Mouse (Mus musculus): ENCODE results near the gene Ambra1. TPM values are rescaled to one million over a fixed set of nuclear protein-coding genes. Genes with fewer than 3 reads are reported as not detected.
A peak's percentile ranks its signal among the peaks of the same experiment; 100 is the strongest.

Ambra1 gene
- total and polyA plus RNA-seq, 3 experiments = 12.7 to 15.3 (median 14.7) TPM

DNA sequence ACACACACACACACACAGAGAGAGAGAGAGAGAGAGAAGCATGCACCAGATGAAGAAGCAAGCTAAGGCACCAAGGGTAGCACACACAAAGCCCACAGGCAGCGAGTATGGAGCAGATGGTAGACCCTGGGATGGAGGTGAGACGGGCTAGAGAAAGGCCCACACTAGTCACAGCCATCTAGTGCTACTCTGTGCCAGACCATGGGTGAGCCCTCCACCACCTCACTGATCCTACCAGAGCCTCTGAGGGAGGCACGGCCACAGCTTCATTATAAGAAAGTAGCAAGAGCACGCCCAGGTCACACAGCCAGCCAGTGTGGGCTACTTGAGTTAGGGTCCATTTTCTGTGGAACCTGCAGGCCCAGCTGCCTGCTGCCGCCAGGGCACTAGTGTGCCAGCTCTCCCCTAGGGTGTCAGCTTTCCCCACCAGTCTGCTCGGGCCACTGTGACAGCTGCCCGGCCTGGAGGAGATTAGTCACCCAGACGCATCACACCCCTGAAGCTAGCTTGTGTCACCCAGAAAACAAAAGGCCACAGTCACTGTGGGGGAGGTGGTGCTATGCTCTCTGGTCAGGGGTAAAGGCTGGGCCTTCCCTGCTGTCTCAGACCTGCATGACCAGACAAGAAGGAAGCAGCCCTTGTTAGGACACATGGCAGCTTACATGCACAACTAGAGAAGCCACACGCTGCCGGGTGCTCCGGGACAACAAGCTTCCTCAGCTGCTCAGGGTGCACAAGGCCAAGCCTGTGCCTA lies 217.6 kb downstream of the Ambra1 start:
- peak overlapping the region; percentile 3 for H3K9ac ChIP-seq (ENCODE audit: low read depth, low read length)
- H3K4me3 ChIP-seq = peak overlapping the region; percentile 34; the same call in 1 of the 2 replicates
- peaks cover 8% of the 10 kb centered on the region for H3K36me3 ChIP-seq (ENCODE audit: control insufficient read depth, insufficient read depth, low read length)
- peaks cover 32% of the 10 kb centered on the region for H3K4me1 ChIP-seq (ENCODE audit: control insufficient read depth, insufficient read depth, low read length)
- H3K79me2 ChIP-seq (replicated peaks; ENCODE audit: control insufficient read depth, insufficient read depth, low read length) = peaks cover 15% of the 10 kb centered on the region
- no peaks in the 10 kb centered on the region for H3K27me3 ChIP-seq (ENCODE audit: control insufficient read depth, insufficient read depth, low read length)
- no peak for TF ChIP-seq POLR2A (IDR thresholded peaks at IDR 0.05; ENCODE audit: insufficient read depth, low read depth, low read length)
- 0 out of 2 replicates have a peak, but pooled peaks have one; percentile 23 for TF ChIP-seq CTCF (IDR thresholded peaks at IDR 0.05)
- TF ChIP-seq EP300 (IDR thresholded peaks at IDR 0.05; ENCODE audit: insufficient read depth, low read depth, low read length) = 0 out of 2 replicates have a peak, but pooled peaks have one; percentile 11
- peak in 1 of 2 experiments; percentile 53 for DNase-seq
- intact Hi-C loops (cut with DNase I) = no loop called here
- 26% methylated on average over 11 of the region's 11 CpGs for WGBS
- peak overlapping the region; percentile 85 for H3K27ac ChIP-seq

DNA sequence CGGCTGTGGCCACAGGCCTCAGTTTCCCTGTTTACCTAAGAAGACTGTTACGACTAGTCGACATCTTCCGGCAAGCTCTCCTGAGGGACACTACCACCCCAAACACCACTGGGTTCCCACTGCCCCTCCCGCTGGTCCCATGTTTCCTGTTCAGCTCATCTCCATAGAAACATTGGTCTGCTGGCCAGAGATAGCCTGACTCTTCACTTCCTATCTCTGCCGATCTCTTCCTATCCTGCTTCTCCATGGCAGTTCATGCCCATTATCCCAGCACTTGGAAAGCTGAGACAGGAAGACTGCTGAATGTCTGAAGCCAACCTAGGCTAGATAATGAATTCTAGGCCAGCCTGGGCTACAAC lies 218.2 kb downstream of the Ambra1 start:
- no peak for TF ChIP-seq EP300 (IDR thresholded peaks at IDR 0.05; ENCODE audit: insufficient read depth, low read depth, low read length)
- no peak for TF ChIP-seq POLR2A (IDR thresholded peaks at IDR 0.05; ENCODE audit: insufficient read depth, low read depth, low read length)
- TF ChIP-seq CTCF (IDR thresholded peaks at IDR 0.05) = no peak
- peaks cover 34% of the 10 kb centered on the region for H3K4me1 ChIP-seq (ENCODE audit: control insufficient read depth, insufficient read depth, low read length)
- intact Hi-C loops (cut with DNase I) = no loop called here
- H3K9ac ChIP-seq (ENCODE audit: low read depth, low read length) = peak overlapping the region; percentile 3
- peaks cover 8% of the 10 kb centered on the region for H3K36me3 ChIP-seq (ENCODE audit: control insufficient read depth, insufficient read depth, low read length)
- DNase-seq = peak; percentile 61 to 68
- peak overlapping the region; percentile 34; the same call in 1 of the 2 replicates for H3K4me3 ChIP-seq
- WGBS = 26% methylated on average over 6 of the region's 6 CpGs
- peak overlapping the region; percentile 85 for H3K27ac ChIP-seq
- H3K27me3 ChIP-seq (ENCODE audit: control insufficient read depth, insufficient read depth, low read length) = no peaks in the 10 kb centered on the region
- peaks cover 15% of the 10 kb centered on the region for H3K79me2 ChIP-seq (replicated peaks; ENCODE audit: control insufficient read depth, insufficient read depth, low read length)

DNA sequence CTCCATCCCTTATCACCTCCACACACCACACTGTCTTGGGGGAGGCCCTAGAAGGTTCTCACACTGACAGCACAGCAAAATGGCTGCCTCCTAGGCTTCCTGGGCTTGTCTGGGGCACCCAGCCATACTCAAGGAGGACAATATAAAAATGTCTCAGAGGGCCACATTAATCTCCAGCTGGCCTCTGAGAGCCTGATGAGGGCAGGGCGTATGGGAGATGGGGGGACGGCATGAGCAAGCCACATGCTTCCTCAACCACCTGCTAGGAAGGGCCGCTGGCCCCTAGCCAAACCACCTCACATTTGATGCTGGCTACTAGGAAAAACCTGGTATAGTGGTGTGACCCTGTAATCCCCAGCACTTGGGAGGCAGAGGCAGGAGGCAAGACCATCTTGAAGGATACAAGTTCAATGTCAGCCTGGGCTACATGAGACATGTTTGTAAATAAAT lies 218.9 kb downstream of the Ambra1 start:
- intact Hi-C loops (cut with DNase I) = no loop called here
- peaks cover 37% of the 10 kb centered on the region for H3K4me1 ChIP-seq (ENCODE audit: control insufficient read depth, insufficient read depth, low read length)
- H3K9ac ChIP-seq (ENCODE audit: low read depth, low read length) = no peak overlapping the region

DNA sequence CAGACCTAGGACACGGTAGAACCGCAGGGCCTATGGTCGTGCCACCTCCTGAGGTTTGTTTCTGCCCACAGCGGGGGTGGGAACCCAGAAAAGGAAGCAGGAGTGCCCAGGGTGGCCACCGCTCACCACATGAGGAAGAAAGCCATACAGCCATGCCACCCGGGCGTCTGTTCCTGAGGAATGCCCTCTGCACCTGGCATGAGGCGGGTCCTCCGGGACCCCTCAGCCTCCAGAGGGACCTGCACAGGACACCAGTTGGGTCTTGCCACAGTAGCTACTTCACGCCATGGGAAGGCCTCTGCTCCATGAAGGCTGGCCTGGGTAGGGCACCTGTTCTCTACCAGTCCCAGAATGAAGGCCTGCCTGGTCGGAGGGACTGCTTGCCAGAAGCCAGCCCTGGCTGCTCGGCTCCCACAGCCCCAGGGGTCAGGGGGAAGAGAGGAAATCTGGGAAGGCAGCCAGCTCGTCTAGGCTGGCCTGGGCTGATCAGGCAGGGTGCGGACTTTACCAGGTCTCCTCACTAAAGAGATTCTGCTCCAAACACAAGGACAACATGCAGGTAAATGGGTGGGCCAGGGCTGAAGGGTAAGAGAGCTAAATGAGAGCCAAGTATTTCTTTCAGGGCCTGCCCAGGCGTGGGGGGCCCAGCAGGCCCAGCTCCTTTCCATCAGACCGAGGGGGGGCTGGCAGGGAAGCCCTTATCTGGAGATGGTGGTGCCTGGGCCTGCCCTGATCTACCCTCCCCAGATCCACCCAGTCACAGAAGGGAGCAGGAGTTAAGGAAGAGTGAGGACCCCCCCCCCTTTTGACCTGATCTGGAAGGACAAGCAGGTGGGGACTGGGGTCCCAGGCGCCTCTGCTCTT lies 219.7 kb downstream of the Ambra1 start:
- Histone ChIP-seq H3K27ac (peak overlapping the region; percentile 85), H3K27me3 (ENCODE audit: control insufficient read depth, insufficient read depth, low read length) (no peaks in the 10 kb centered on the region), H3K36me3 (ENCODE audit: control insufficient read depth, insufficient read depth, low read length) (peaks cover 12% of the 10 kb centered on the region), H3K9ac (ENCODE audit: low read depth, low read length) (peak overlapping the region; percentile 79), H3K79me2 (replicated peaks; ENCODE audit: control insufficient read depth, insufficient read depth, low read length) (peaks cover 13% of the 10 kb centered on the region), H3K4me1 (ENCODE audit: control insufficient read depth, insufficient read depth, low read length) (peaks cover 39% of the 10 kb centered on the region), H3K4me3 (peak overlapping the region; percentile 50)
- peak; percentile 66 to 76 for DNase-seq
- intact Hi-C loops (cut with DNase I) = no loop called here
- no peak for TF ChIP-seq POLR2A (IDR thresholded peaks at IDR 0.05; ENCODE audit: insufficient read depth, low read depth, low read length)
- TF ChIP-seq EP300 (IDR thresholded peaks at IDR 0.05; ENCODE audit: insufficient read depth, low read depth, low read length) = no peak
- TF ChIP-seq CTCF (IDR thresholded peaks at IDR 0.05) = no peak
- WGBS = 32% methylated on average over 17 of the region's 17 CpGs

More for the DNA sequence above, 218.9 kb downstream of the Ambra1 start:
- Histone ChIP-seq H3K27ac (peak overlapping the region; percentile 85), H3K79me2 (replicated peaks; ENCODE audit: control insufficient read depth, insufficient read depth, low read length) (peaks cover 14% of the 10 kb centered on the region), H3K4me3 (no peak overlapping the region; the same call in 1 of the 2 replicates), H3K27me3 (ENCODE audit: control insufficient read depth, insufficient read depth, low read length) (no peaks in the 10 kb centered on the region), H3K36me3 (ENCODE audit: control insufficient read depth, insufficient read depth, low read length) (peaks cover 8% of the 10 kb centered on the region)
- TF ChIP-seq CTCF (IDR thresholded peaks at IDR 0.05) (no peak), POLR2A (IDR thresholded peaks at IDR 0.05; ENCODE audit: insufficient read depth, low read depth, low read length) (no peak), EP300 (IDR thresholded peaks at IDR 0.05; ENCODE audit: insufficient read depth, low read depth, low read length) (no peak)
- 34% methylated on average over 3 of the region's 3 CpGs for WGBS
- peak in 1 of 2 experiments; percentile 19 for DNase-seq

DNA sequence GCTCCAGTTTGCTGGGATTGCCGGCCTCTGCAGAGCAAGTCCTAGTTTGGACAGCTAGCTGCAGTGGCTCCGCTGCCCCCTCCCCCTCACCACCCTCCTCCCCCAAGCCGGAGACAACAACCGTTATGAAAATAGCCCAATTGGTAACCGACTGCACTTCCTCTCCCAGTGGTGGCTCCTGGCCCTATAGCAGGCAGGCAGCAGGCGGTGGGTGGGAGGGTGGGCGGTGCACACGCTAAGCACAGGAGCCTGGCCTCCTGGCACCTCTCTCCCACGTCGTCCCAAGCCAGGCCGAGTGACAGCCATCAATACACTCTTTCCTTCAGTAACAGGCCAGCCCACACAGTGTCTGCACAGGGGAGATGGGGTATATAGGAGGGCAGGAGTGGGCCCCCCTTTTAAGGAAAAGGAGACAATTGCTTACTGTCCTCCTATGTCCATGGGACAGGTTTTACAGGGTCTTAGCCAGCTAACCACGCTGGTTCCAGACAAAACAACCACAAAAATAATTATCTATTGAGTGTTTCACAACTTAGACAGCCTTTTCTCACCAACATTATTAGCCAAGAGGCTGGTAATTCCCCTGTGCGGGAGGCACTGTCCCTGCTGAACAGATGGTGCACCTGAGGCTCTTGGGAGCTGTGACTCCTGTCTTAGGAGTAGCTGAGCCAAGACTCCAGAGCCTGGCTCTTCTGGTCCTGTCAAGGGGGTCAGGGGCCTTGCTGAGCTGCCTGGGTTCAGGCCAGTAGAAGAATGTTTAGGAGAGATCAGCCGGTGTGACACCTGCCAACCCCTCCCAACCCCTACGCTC lies 220.5 kb downstream of the Ambra1 start:
- peak overlapping the region; percentile 50 for H3K4me3 ChIP-seq
- DNase-seq = peak; percentile 65 to 76
- 10% methylated on average over 15 of the region's 15 CpGs for WGBS
- intact Hi-C loops (cut with DNase I) = no loop called here
- H3K36me3 ChIP-seq (ENCODE audit: control insufficient read depth, insufficient read depth, low read length) = peaks cover 14% of the 10 kb centered on the region
- peak overlapping the region; percentile 79 for H3K9ac ChIP-seq (ENCODE audit: low read depth, low read length)
- TF ChIP-seq POLR2A (IDR thresholded peaks at IDR 0.05; ENCODE audit: insufficient read depth, low read depth, low read length) (0 out of 2 replicates have a peak, but pooled peaks have one; percentile 25), CTCF (IDR thresholded peaks at IDR 0.05) (no peak)
- H3K4me1 ChIP-seq (ENCODE audit: control insufficient read depth, insufficient read depth, low read length) = peaks cover 44% of the 10 kb centered on the region
- peak overlapping the region; percentile 85 for H3K27ac ChIP-seq
- H3K79me2 ChIP-seq (replicated peaks; ENCODE audit: control insufficient read depth, insufficient read depth, low read length) = peaks cover 11% of the 10 kb centered on the region
- no peaks in the 10 kb centered on the region for H3K27me3 ChIP-seq (ENCODE audit: control insufficient read depth, insufficient read depth, low read length)

All from heart, adult 2 months (tissue).